Mouse (Mus musculus) olfactory bulb, adult 2 months (tissue): ENCODE data around the gene Rflna.

Experiments used
- CTCF ChIP-seq: fragments of 200-500 bp; IDR thresholded peaks from 2 replicates; pipeline ENCODE4 v1.5.1; 2012; ENCODE audit warnings: low read depth, mild to moderate bottlenecking, low read length, moderate library complexity; ENCODE audit not compliant: insufficient read depth
- POLR2A ChIP-seq: fragments of 200-500 bp; IDR thresholded peaks from 2 replicates; pipeline ENCODE4 v1.6.1; 2012; ENCODE audit warnings: mild to moderate bottlenecking, low read depth, low read length, moderate library complexity; ENCODE audit not compliant: insufficient read depth

- no peak for TF ChIP-seq CTCF
- TF ChIP-seq POLR2A = no peak
These were observed 2.2 kb upstream of the Rflna start for GRCm38 (mm10) chr5:125000756-125001250.
